Mouse (Mus musculus): Measurements from ENCODE around the gene Slc25a11.

GRCm38 (mm10) chr11:70596094-70596493, 51.2 kb downstream of the Slc25a11 start:
- TF ChIP-seq CTCF (IDR thresholded peaks at IDR 0.05; ENCODE audit: borderline replicate concordance, insufficient read depth, low read depth, low read length) = no peak
- TF ChIP-seq POLR2A (IDR thresholded peaks at IDR 0.05; ENCODE audit: borderline replicate concordance, insufficient read depth, low read length) = no peak
